Mouse (Mus musculus) retina, embryonic 14.5 days (tissue): ENCODE results near the gene Ccdc134.
A peak's percentile ranks its signal among the peaks of the same experiment; 100 is the strongest.

ENCODE experiments used
- DNase-seq: peaks from one replicate; pipeline ENCODE4 v3.0.0-alpha.2; 2015; ENCODE audit warnings: low spot score

The Ccdc134 gene

GRCm38 (mm10) chr15:82170437-82171377 is 43.0 kb downstream of the Ccdc134 start:
- no peak for DNase-seq

- DNase-seq: no peak
Measured at GRCm38 (mm10) chr15:82172648-82173047, 44.9 kb downstream of the Ccdc134 start.

- no peak for DNase-seq
Measured at GRCm38 (mm10) chr15:82175091-82175490, 47.4 kb downstream of the Ccdc134 start.

- DNase-seq: no peak
Measured at GRCm38 (mm10) chr15:82177743-82178290, 50.1 kb downstream of the Ccdc134 start.

- DNase-seq: no peak
Measured at GRCm38 (mm10) chr15:82181131-82181530, 53.4 kb downstream of the Ccdc134 start.

- no peak for DNase-seq
Measured at GRCm38 (mm10) chr15:82182311-82182710, 54.6 kb downstream of the Ccdc134 start.

GRCm38 (mm10) chr15:82183596-82183995 is 55.9 kb downstream of the Ccdc134 start:
- DNase-seq: no peak

- DNase-seq: no peak
Measured at GRCm38 (mm10) chr15:82184183-82184582, 56.5 kb downstream of the Ccdc134 start.

- DNase-seq: no peak
Measured at GRCm38 (mm10) chr15:82184656-82185055, 56.9 kb downstream of the Ccdc134 start.

GRCm38 (mm10) chr15:82185062-82185783 is 57.5 kb downstream of the Ccdc134 start:
- DNase-seq: no peak

GRCm38 (mm10) chr15:82186131-82186530 is 58.4 kb downstream of the Ccdc134 start:
- DNase-seq: no peak

- DNase-seq: no peak
Measured at GRCm38 (mm10) chr15:82186931-82187330, 59.2 kb downstream of the Ccdc134 start.

- DNase-seq: no peak
Measured at GRCm38 (mm10) chr15:82187401-82187800, 59.7 kb downstream of the Ccdc134 start.

GRCm38 (mm10) chr15:82187924-82188323 is 60.2 kb downstream of the Ccdc134 start:
- DNase-seq: no peak

- DNase-seq: peak; percentile 59
Measured at GRCm38 (mm10) chr15:82188481-82189240, 60.9 kb downstream of the Ccdc134 start.
